Mouse (Mus musculus) liver, adult 2 months (tissue): Measurements from ENCODE around the gene Stpg3. TPM values are rescaled to one million over a fixed set of nuclear protein-coding genes. Genes with fewer than 3 reads are reported as not detected.
A peak's percentile ranks its signal among the peaks of the same experiment; 100 is the strongest.

Experiments
- DNase-seq: peaks from one replicate; pipeline ENCODE4 v3.0.0-alpha.2; 2011; ENCODE audit warnings: low read depth, low spot score; ENCODE audit errors: extremely low read depth
- H3K27ac ChIP-seq: fragments of 200-500 bp; replicated peaks from 2 replicates; pipeline ENCODE4 v1.5.1; 2012; ENCODE audit warnings: low read depth, mild to moderate bottlenecking, control low read depth, inconsistent platforms, low read length; ENCODE audit not compliant: insufficient read depth
- H3K27me3 ChIP-seq: fragments of 200-500 bp; 2 replicates; pipeline ENCODE4 v1.6.1; 2012; ENCODE audit warnings: mild to moderate bottlenecking, moderate library complexity, low read length, inconsistent platforms; ENCODE audit not compliant: control insufficient read depth, insufficient read depth
- H3K36me3 ChIP-seq: fragments of 200-500 bp; 2 replicates; pipeline ENCODE4 v1.6.1; 2012; ENCODE audit warnings: low read length, inconsistent platforms; ENCODE audit not compliant: control insufficient read depth, insufficient read depth
- H3K4me1 ChIP-seq: fragments of 200-500 bp; 2 replicates; pipeline ENCODE4 v1.6.1; 2011; ENCODE audit warnings: low read length; ENCODE audit not compliant: control insufficient read depth, insufficient read depth
- H3K4me3 ChIP-seq: fragments of 200-500 bp; 2 replicates; pipeline ENCODE4 v1.5.1; 2011; ENCODE audit warnings: low read depth, mild to moderate bottlenecking, control low read depth, low read length, moderate library complexity; ENCODE audit not compliant: insufficient read depth
- H3K79me2 ChIP-seq: fragments of 200-500 bp; 2 replicates; pipeline ENCODE4 v1.6.1; 2012; ENCODE audit warnings: inconsistent platforms, mild to moderate bottlenecking, low read length, moderate library complexity; ENCODE audit not compliant: control insufficient read depth, insufficient read depth
- H3K9ac ChIP-seq: fragments of 200-500 bp; 2 replicates; pipeline ENCODE4 v1.6.1; 2012; ENCODE audit warnings: low read depth, mild to moderate bottlenecking, control low read depth, inconsistent platforms, low read length
- CTCF ChIP-seq: fragments of 200-500 bp; IDR thresholded peaks from 2 replicates; pipeline ENCODE4 v1.5.1; 2011; ENCODE audit warnings: low read depth, low read length, control low read depth
- POLR2A ChIP-seq: fragments of 200-500 bp; IDR thresholded peaks from 2 replicates; pipeline ENCODE4 v1.6.1; 2011; ENCODE audit warnings: low read length, control low read depth; ENCODE audit not compliant: insufficient read depth; ENCODE audit errors: extremely low read depth
- WGBS: fragments of 180-500 bp; shearing (Covaris S2); methylation state at CpG from one replicate; pipeline ENCODE4 v1.1.7; 2018; 5-methylcytosine and 5-hydroxymethylcytosine counted together
- polyA plus RNA-seq: library from polyadenylated mRNA; depleted of rRNA; stranded (reverse); fragments of >200 nt; gene quantifications from 2 replicates; pipeline ENCODE4 v1.2.3, GENCODE M21; 2012
- total RNA-seq: library from RNA; depleted of rRNA; stranded (reverse); fragments of >200 nt; gene quantifications from 2 replicates; pipeline ENCODE4 v1.2.3, GENCODE M21; 2014

Gene Stpg3
- total and polyA plus RNA-seq, 2 experiments, result not detected

GRCm38 (mm10) chr2:25200631-25201030, 13.8 kb downstream of the Stpg3 start:
- H3K27me3 ChIP-seq, result no peaks in the 10 kb centered on the region
- no peak overlapping the region for H3K27ac ChIP-seq
- no peaks in the 10 kb centered on the region for H3K79me2 ChIP-seq
- 95% methylated on average over 2 of the region's 2 CpGs for WGBS
- H3K4me1 ChIP-seq, result 0 out of 2 replicates have a peak, but pooled peaks cover 3% of the 10 kb centered on the region
- H3K36me3 ChIP-seq, result peaks cover 25% of the 10 kb centered on the region
- H3K9ac ChIP-seq, result no peak overlapping the region
- no peak for TF ChIP-seq CTCF
- TF ChIP-seq POLR2A, result no peak
- DNase-seq, result no peak
- no peak overlapping the region for H3K4me3 ChIP-seq

- Histone ChIP-seq H3K27ac (no peak overlapping the region), H3K9ac (no peak overlapping the region), H3K79me2 (no peaks in the 10 kb centered on the region), H3K4me3 (no peak overlapping the region), H3K27me3 (no peaks in the 10 kb centered on the region), H3K36me3 (peaks cover 15% of the 10 kb centered on the region; the same call in 1 of the 2 replicates), H3K4me1 (peaks cover 5% of the 10 kb centered on the region; the same call in 1 of the 2 replicates)
- no peak for DNase-seq
- no peak for TF ChIP-seq POLR2A
- TF ChIP-seq CTCF, result no peak
Measured at GRCm38 (mm10) chr2:25197946-25198345, 16.5 kb downstream of the Stpg3 start.

- Histone ChIP-seq H3K4me1 (peaks cover 5% of the 10 kb centered on the region; the same call in 1 of the 2 replicates), H3K79me2 (no peaks in the 10 kb centered on the region), H3K27ac (peak overlapping the region; percentile 62), H3K9ac (no peak overlapping the region; the same call in 1 of the 2 replicates), H3K4me3 (0 out of 2 replicates have a peak overlapping the region, but pooled peaks have one; percentile 46), H3K27me3 (no peaks in the 10 kb centered on the region), H3K36me3 (peaks cover 11% of the 10 kb centered on the region; the same call in 1 of the 2 replicates)
- DNase-seq, result no peak
- TF ChIP-seq CTCF (no peak), POLR2A (no peak)
- 50% methylated on average over 2 of the region's 2 CpGs for WGBS
Measured at GRCm38 (mm10) chr2:25197191-25197590, 17.2 kb downstream of the Stpg3 start.

GRCm38 (mm10) chr2:25196172-25196954, 18.1 kb downstream of the Stpg3 start, which contains the start of gene Tor4a:
Tor4a (minus strand) TSS chr2:25196886.
- peak; percentile 66 for DNase-seq
- H3K4me1 ChIP-seq, result peaks cover 5% of the 10 kb centered on the region; the same call in 1 of the 2 replicates
- peak within 1 kb of the TSS; percentile 51 for H3K9ac ChIP-seq
- H3K4me3 ChIP-seq, result peak within 1 kb of the TSS; percentile 55
- H3K36me3 ChIP-seq, result peaks cover 11% of the 10 kb centered on the region; the same call in 1 of the 2 replicates
- no peaks in the 10 kb centered on the region for H3K27me3 ChIP-seq
- TF ChIP-seq CTCF (0 out of 2 replicates have a peak, but pooled peaks have one; percentile 4), POLR2A (0 out of 2 replicates have a peak, but pooled peaks have one; percentile 25)
- WGBS, result 21% methylated on average over 8 of the region's 8 CpGs
- no peaks in the 10 kb centered on the region for H3K79me2 ChIP-seq
- H3K27ac ChIP-seq, result peak within 1 kb of the TSS; percentile 62

- Histone ChIP-seq H3K27me3 (no peaks in the 10 kb centered on the region), H3K9ac (peak overlapping the region; percentile 51), H3K36me3 (peaks cover 5% of the 10 kb centered on the region; the same call in 1 of the 2 replicates), H3K79me2 (no peaks in the 10 kb centered on the region), H3K4me3 (peak overlapping the region; percentile 55), H3K4me1 (peaks cover 5% of the 10 kb centered on the region; the same call in 1 of the 2 replicates), H3K27ac (peak overlapping the region; percentile 62)
- no peak for TF ChIP-seq POLR2A
- no peak for TF ChIP-seq CTCF
- WGBS, result 21% methylated on average over 55 of the region's 55 CpGs
- peak; percentile 40 for DNase-seq
Measured at GRCm38 (mm10) chr2:25195211-25196156, 19.0 kb downstream of the Stpg3 start.
